Mouse (Mus musculus): ENCODE measurements around the gene Zfp287.

- TF ChIP-seq CTCF (IDR thresholded peaks at IDR 0.05; ENCODE audit: control insufficient read depth, insufficient read depth, insufficient read length) (no peak), MYOG (IDR thresholded peaks at IDR 0.05; ENCODE audit: control insufficient read depth, extremely low read depth, insufficient read length) (no peak), MAX (IDR thresholded peaks at IDR 0.05) (no peak), USF1 (IDR thresholded peaks at IDR 0.05; ENCODE audit: low read depth) (no peak)
Observed at GRCm38 (mm10) chr11:62752191-62752590, 20.5 kb upstream of the Zfp287 start.
